In genomic region chr5:106465129-106465790, GRCm38 (mm10) we compare ENCODE assay signal across 15 mouse cellular contexts. TPM values are rescaled to one million over a fixed set of nuclear protein-coding genes. Genes with fewer than 3 reads are reported as not detected.
DNase-seq lines count a peak whose midpoint lies in the region; ATAC-seq lines count a peak whose summit lies in the region.
"Had no signal": no experiment of that assay in that cellular context is flagged by ENCODE, and none has a peak within 500 bp of the region (broad histone marks: within the 10 kb centered on the region; RNA-seq: fewer than 3 reads in every experiment).

No protein-coding gene starts in this region.

- 1% methylated on average over 31 of the region's 31 CpGs for WGBS in hindbrain, embryonic 11.5 days
- under 1% methylated on average over 31 of the region's 31 CpGs for WGBS in hindbrain, embryonic 13.5 days
- 2% methylated on average over 31 of the region's 31 CpGs for WGBS in forebrain, embryonic 13.5 days
- 1% methylated on average over 31 of the region's 31 CpGs for WGBS in midbrain, embryonic 15.5 days
- WGBS in kidney, embryonic 15.5 days = under 1% methylated on average over 31 of the region's 31 CpGs

- peak; percentile 51 for DNase-seq in hindbrain, embryonic 11.5 days (ENCODE audit: low spot score)
- peak; percentile 47 for DNase-seq in cerebellum, adult 9-11 months
- no peak for DNase-seq in adrenal gland, adult (ENCODE audit: inconsistent age in 2 of 2, low spot score in 1 of 2)
- DNase-seq: adrenal gland, postnatal 36 days; kidney, postnatal 36 days had no signal

- no peak overlapping the region for H3K4me3 ChIP-seq in hindbrain, embryonic 11.5 days (ENCODE audit: low read depth, low read length)
- H3K4me3 ChIP-seq in hindbrain, embryonic 13.5 days = no peak overlapping the region
- peak overlapping the region; percentile 17 for H3K4me3 ChIP-seq in forebrain, embryonic 13.5 days
- peak overlapping the region; percentile 13 for H3K4me3 ChIP-seq in midbrain, embryonic 15.5 days
- H3K4me3 ChIP-seq in kidney, embryonic 15.5 days (replicated peaks) = no peak overlapping the region
- H3K4me3 ChIP-seq: embryonic facial prominence, embryonic 13.5 days; myocyte; stomach, embryonic 15.5 days had no signal

- H3K36me3 ChIP-seq in hindbrain, embryonic 11.5 days (ENCODE audit: control insufficient read depth, insufficient read depth, low read length) = no peaks in the 10 kb centered on the region
- no peaks in the 10 kb centered on the region for H3K36me3 ChIP-seq in hindbrain, embryonic 13.5 days
- H3K36me3 ChIP-seq in forebrain, embryonic 13.5 days (ENCODE audit: poor library complexity, severe bottlenecking) = no peaks in the 10 kb centered on the region
- H3K36me3 ChIP-seq in midbrain, embryonic 15.5 days (replicated peaks) = no peaks in the 10 kb centered on the region
- H3K36me3 ChIP-seq in kidney, embryonic 15.5 days = no peaks in the 10 kb centered on the region
- H3K36me3 ChIP-seq: embryonic facial prominence, embryonic 13.5 days; stomach, embryonic 15.5 days had no signal

- H3K27ac ChIP-seq in hindbrain, embryonic 11.5 days (ENCODE audit: low read depth, low read length) = no peak overlapping the region
- no peak overlapping the region for H3K27ac ChIP-seq in hindbrain, embryonic 13.5 days
- no peak overlapping the region for H3K27ac ChIP-seq in forebrain, embryonic 13.5 days
- peak overlapping the region; percentile 35 for H3K27ac ChIP-seq in midbrain, embryonic 15.5 days
- no peak overlapping the region for H3K27ac ChIP-seq in kidney, embryonic 15.5 days
- H3K27ac ChIP-seq: embryonic facial prominence, embryonic 13.5 days; stomach, embryonic 15.5 days had no signal

- H3K9me3 ChIP-seq in hindbrain, embryonic 11.5 days (ENCODE audit: control insufficient read depth, low read length) = no peaks in the 10 kb centered on the region
- H3K9me3 ChIP-seq in hindbrain, embryonic 13.5 days = no peaks in the 10 kb centered on the region
- H3K9me3 ChIP-seq in forebrain, embryonic 13.5 days (replicated peaks) = no peaks in the 10 kb centered on the region
- H3K9me3 ChIP-seq in midbrain, embryonic 15.5 days = no peaks in the 10 kb centered on the region
- no peaks in the 10 kb centered on the region for H3K9me3 ChIP-seq in kidney, embryonic 15.5 days (replicated peaks)
- H3K9me3 ChIP-seq: embryonic facial prominence, embryonic 13.5 days; stomach, embryonic 15.5 days had no signal

- no peak for ATAC-seq in hindbrain, embryonic 11.5 days (ENCODE audit: low FRiP score)
- ATAC-seq in hindbrain, embryonic 13.5 days (ENCODE audit: low FRiP score) = no peak
- no peak for ATAC-seq in forebrain, embryonic 13.5 days
- ATAC-seq in midbrain, embryonic 15.5 days (replicated peaks) = 0 out of 2 replicates have a peak, but pooled peaks have one; percentile 16
- no peak for ATAC-seq in monocyte, adult 5-6 weeks (replicated peaks; ENCODE audit: insufficient number of reproducible peaks, low FRiP score, low TSS enrichment, poor library complexity, severe bottlenecking)
- no peak for ATAC-seq in kidney, embryonic 15.5 days (replicated peaks; ENCODE audit: low FRiP score)

- no peak overlapping the region for H3K9ac ChIP-seq in hindbrain, embryonic 11.5 days (ENCODE audit: low read depth, low read length)
- no peak overlapping the region for H3K9ac ChIP-seq in hindbrain, embryonic 13.5 days
- 0 out of 2 replicates have a peak overlapping the region, but pooled peaks have one; percentile 34 for H3K9ac ChIP-seq in forebrain, embryonic 13.5 days
- no peak overlapping the region for H3K9ac ChIP-seq in midbrain, embryonic 15.5 days
- no peak overlapping the region for H3K9ac ChIP-seq in kidney, embryonic 15.5 days
- H3K9ac ChIP-seq: embryonic facial prominence, embryonic 13.5 days; stomach, embryonic 15.5 days had no signal

- peaks cover 93% of the 10 kb centered on the region for H3K27me3 ChIP-seq in hindbrain, embryonic 11.5 days (ENCODE audit: control insufficient read depth, insufficient read depth, low read length)
- peaks cover 100% of the 10 kb centered on the region for H3K27me3 ChIP-seq in hindbrain, embryonic 13.5 days
- peaks cover 99% of the 10 kb centered on the region for H3K27me3 ChIP-seq in forebrain, embryonic 13.5 days
- peaks cover 58% of the 10 kb centered on the region for H3K27me3 ChIP-seq in midbrain, embryonic 15.5 days (replicated peaks)
- peaks cover 100% of the 10 kb centered on the region for H3K27me3 ChIP-seq in kidney, embryonic 15.5 days

- H3K4me1 ChIP-seq in hindbrain, embryonic 11.5 days (replicated peaks; ENCODE audit: control insufficient read depth, insufficient read depth, low read length) = peaks cover 3% of the 10 kb centered on the region; the same call in 1 of the 2 replicates
- peaks cover 12% of the 10 kb centered on the region for H3K4me1 ChIP-seq in hindbrain, embryonic 13.5 days (replicated peaks)
- peaks cover 76% of the 10 kb centered on the region for H3K4me1 ChIP-seq in forebrain, embryonic 13.5 days
- peaks cover 48% of the 10 kb centered on the region for H3K4me1 ChIP-seq in midbrain, embryonic 15.5 days
- peaks cover 12% of the 10 kb centered on the region for H3K4me1 ChIP-seq in kidney, embryonic 15.5 days

- no peak overlapping the region for H3K4me2 ChIP-seq in hindbrain, embryonic 11.5 days (replicated peaks; ENCODE audit: low read depth, low read length)
- no peak overlapping the region for H3K4me2 ChIP-seq in hindbrain, embryonic 13.5 days
- peak overlapping the region; percentile 37 for H3K4me2 ChIP-seq in forebrain, embryonic 13.5 days
- H3K4me2 ChIP-seq in midbrain, embryonic 15.5 days = peak overlapping the region; percentile 41
- no peak overlapping the region for H3K4me2 ChIP-seq in kidney, embryonic 15.5 days
- H3K4me2 ChIP-seq: embryonic facial prominence, embryonic 13.5 days; stomach, embryonic 15.5 days had no signal

RNA-seq across cellular contexts. Expression of gene Barhl2, which starts 7.3 kb away (rescaled TPM):
- 2.0 and 3.3 TPM in 2 replicates for polyA plus RNA-seq in hindbrain, embryonic 11.5 days (2014; fragmentation: Nextera tagmentation; extraction: Ambion mirVana)
- 1.6 and 1.9 TPM in 2 replicates for polyA plus RNA-seq in hindbrain, embryonic 13.5 days (2015; fragmentation: Nextera tagmentation; extraction: Ambion mirVana)
- polyA plus RNA-seq in forebrain, embryonic 13.5 days (2015; fragmentation: Nextera tagmentation; extraction: Ambion mirVana) = 1.8 and 5.5 TPM in 2 replicates
- polyA plus RNA-seq in midbrain, embryonic 15.5 days (2015; fragmentation: Nextera tagmentation; extraction: Ambion mirVana) = 7.8 and 8.5 TPM in 2 replicates
- total RNA-seq in monocyte, adult 5-6 weeks (2017) = not detected in 3 replicates
- polyA plus RNA-seq in kidney, embryonic 15.5 days (2015; fragmentation: Nextera tagmentation; extraction: Ambion mirVana) = not detected in 2 replicates
- total RNA-seq: adrenal gland, postnatal 36 days had no signal
- polyA plus RNA-seq: embryonic facial prominence, embryonic 13.5 days; heart, postnatal 0 days; lung, embryonic 16.5 days; myocyte; stomach, embryonic 15.5 days had no signal

Comparison
In these comparisons a context has a peak if more than half of its experiments do, and no peak if none do; other contexts are left out.
1. DNase-seq: peak in hindbrain, embryonic 11.5 days (single experiment) and cerebellum, adult 9-11 months (single experiment); none in adrenal gland, adult (0 of 2).
2. H3K4me2 ChIP-seq: peak in forebrain, embryonic 13.5 days (single experiment) and midbrain, embryonic 15.5 days (single experiment); none in hindbrain, embryonic 11.5 days (single experiment), hindbrain, embryonic 13.5 days (single experiment) and kidney, embryonic 15.5 days (single experiment).
3. H3K4me3 ChIP-seq: peak in forebrain, embryonic 13.5 days (single experiment) and midbrain, embryonic 15.5 days (single experiment); none in hindbrain, embryonic 11.5 days (single experiment), hindbrain, embryonic 13.5 days (single experiment) and kidney, embryonic 15.5 days (single experiment).